Mouse (Mus musculus): Measurements from ENCODE around the gene Mamdc4.
A peak's percentile ranks its signal among the peaks of the same experiment; 100 is the strongest.
"Not testable (repeated sequence)": the region's sequence is repeated elsewhere in the genome, so short reads cannot be mapped to it uniquely, and the experiment has no call there.

The Mamdc4 gene

GRCm38 (mm10) chr2:25560551-25560950, 14.1 kb downstream of the Mamdc4 start:
- DNase-seq (ENCODE audit: low read depth, low spot score), result no peak

GRCm38 (mm10) chr2:25558774-25559173, 15.9 kb downstream of the Mamdc4 start:
- DNase-seq (ENCODE audit: low read depth, low spot score), result no peak

- no peak for DNase-seq (ENCODE audit: low read depth, low spot score)
These were observed 16.7 kb downstream of the Mamdc4 start for GRCm38 (mm10) chr2:25557964-25558360.

DNA sequence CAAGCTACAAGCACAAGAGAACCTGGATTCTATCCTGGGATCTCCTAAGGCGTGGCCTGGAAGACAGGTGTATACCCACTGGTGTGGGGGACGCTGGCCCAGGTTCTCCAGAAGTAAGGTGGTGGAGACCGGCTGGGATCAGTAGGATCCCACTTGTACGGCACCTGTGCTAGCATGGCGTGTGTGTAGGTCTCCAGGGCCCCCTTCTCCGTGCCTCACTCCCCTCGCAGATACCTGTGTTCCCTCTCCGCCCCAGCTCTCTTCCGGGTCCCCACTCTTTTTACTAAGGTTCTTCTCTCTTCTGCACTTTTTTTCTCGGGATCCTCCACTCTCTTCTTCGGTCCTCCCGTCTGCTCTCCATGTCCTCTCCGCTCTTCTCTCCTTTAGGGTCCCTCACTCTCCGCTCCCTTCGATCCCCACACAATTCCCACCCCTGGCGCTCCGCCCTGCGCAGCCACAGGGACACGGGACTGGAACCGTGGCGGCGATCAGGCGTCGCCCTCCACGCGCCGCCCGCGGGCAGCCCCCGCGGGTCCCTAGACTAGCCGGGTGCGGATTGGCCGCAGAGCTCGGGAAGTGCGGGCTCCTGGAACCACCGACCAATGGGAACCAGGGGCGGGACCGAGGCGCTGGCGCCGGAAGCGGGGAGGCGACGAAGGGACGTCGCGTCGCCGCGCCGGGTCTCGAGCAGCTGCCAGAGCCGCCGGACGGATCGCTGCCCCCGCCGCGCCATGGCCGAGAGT, 17.3 kb downstream of the Mamdc4 start, which contains the start of gene Edf1:
Gene Edf1 (plus strand): TSS at position 627 of the 743 bp plus-strand sequence.
- peak; percentile 94 for DNase-seq (ENCODE audit: low read depth, low spot score)

DNA sequence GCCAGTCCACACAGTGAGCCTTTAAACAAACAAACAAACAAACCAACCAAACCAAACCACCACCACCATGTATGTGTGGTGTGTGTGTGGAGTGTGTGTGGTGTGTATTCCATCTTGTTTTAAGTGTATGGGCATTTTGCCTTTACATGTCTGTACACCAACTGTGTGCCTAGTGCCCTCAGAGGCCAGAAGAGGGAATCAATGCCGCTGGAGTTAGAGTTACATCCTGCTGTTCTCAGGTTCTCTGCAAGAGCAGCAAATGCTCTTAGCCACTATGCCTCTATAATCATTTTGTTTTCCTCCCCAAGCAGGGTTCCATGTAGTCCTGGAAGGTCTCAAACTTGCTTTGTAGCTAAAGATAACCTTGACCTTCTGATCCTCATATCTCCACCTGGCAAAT, 18.3 kb downstream of the Mamdc4 start:
- DNase-seq (ENCODE audit: low read depth, low spot score), result no peak

DNA sequence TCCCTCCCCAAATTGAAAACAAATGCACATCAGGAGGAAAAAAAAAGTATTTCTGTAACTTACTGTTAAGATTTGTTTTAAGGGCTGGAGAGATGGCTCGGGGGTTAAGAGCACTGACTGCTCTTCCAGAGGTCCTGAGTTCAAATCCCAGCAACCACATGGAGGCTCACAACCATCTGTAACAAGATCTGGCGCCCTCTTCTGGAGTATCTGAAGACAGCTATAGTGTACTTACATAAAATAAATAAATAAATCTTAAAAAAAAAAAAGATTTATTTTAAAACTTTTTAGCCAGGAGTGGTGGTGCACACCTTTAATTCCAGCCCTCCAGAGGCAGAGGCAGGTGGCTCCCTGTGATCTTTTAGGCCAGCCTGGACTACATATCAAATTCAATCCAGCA, 19.2 kb downstream of the Mamdc4 start:
- not testable (repeated sequence) for DNase-seq (ENCODE audit: low read depth, low spot score)

DNA sequence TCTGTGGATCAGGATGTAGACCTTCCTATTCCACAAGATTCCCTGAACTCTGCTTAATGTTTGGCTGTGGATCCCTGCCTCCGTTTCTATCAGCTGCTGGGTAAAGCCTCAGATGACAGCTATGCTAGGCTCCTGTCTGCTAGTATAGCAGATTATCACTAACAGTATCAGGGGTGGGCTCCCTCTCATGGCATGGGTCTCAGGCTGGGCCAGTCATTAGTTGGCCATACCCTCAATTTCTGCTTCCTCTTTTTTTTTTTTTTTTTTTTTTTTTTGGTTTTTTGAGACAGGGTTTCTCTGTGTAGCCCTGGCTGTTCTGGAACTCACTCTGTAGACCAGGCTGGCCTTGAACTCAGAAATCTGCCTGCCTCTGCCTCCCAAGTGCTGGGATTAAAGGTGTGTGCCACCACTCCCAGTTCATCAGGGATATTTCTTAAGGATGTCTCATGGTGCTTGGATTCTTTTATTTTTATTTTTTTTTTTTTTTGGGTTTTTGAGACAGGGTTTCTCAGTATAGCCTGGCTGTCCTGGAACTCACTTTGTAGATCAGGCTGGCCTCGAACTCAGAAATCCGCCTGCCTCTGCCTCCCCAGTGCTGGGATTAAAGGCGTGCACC, 21.4 kb downstream of the Mamdc4 start:
- DNase-seq (ENCODE audit: low read depth, low spot score), result not testable (repeated sequence)

- DNase-seq (ENCODE audit: low read depth, low spot score), result peak; percentile 54
These were observed 23.5 kb downstream of the Mamdc4 start for GRCm38 (mm10) chr2:25551186-25551585.

DNA sequence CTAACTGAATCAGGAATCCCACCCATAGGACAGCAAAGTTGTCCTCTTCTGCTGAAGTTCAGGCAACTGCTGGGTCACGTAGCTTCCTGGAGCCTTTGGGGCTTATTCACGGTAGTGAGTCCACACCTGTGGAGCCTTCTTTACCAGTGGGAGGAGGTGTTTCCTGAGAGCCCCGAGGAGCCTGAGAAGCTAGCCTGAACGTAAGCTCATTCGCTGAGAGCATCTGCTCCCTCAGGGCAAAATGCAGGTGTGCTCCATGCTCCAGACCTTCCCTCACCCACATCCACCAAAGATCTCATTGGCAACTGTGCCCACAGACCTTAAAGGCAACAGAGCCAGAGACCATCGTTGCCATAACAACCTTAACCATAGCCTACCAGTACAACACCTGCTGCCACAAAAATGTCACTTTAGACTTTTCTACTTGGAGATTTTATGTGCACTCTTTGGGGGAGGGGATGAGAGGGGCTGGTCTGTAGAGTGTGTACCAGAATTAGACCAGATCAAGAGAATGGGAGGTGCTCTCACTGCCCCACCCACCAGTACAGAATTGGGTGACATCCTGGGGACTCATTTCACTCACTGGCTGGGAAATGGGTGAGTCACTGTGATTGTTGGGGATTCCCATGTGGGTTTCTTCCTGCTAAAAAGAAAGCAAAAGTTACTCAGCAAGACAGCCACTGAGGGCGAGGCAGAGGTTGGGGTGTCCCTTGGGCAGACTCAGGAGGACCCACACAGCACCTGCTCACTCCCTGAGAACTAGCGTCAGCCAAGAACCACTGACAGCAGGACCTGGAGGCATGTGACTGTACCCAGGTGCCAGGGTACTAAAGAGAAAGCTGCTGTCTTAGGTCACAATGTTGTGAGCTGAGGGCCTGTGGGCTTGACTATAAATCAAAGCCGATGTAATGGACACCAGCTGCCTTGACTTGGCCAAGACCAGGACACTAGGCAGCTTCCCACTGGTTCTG, 25.3 kb downstream of the Mamdc4 start:
- peak; percentile 79 for DNase-seq (ENCODE audit: low read depth, low spot score)

- peak; percentile 98 for DNase-seq (ENCODE audit: low read depth, low spot score)
These were observed 27.7 kb downstream of the Mamdc4 start, which contains the start of gene Traf2 for GRCm38 (mm10) chr2:25546811-25547491. TSS of gene Traf2 (minus strand) at chr2:25546940.

- DNase-seq (ENCODE audit: low read depth, low spot score), result peak; percentile 57
These were observed 28.4 kb downstream of the Mamdc4 start for GRCm38 (mm10) chr2:25545996-25546810.

DNA sequence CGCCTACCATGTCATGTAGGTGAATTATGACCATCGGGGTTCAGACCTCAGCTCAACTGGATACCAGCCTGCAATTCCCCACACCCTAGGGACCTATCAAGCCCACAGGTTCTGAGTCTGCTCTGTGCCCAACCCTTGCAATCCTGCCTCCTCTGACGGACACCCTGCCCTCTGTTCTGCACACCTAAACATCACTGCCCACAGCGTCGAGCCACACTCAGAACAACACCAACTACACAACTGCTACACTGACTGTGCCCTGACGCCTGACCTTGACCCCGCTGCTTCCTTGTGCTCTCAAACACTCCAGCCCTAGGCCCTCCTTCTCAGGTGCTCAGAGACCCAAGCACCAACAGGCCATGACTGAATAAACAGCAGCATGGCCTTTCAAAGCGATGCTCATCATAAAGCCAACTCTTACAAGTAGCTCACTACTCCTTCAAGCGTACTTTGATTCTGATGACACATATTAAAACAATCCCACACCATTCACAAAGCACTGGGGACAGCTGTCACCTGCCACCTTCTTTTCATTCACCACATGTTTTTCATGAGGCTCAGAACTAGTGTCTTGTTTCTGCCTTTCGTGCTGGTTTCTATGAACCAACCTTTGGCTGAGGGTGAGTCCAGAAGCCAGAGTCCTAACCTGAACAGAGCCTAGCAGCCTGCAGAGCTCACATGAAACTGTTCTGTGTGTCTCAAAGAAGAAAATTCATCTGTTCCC, 32.8 kb downstream of the Mamdc4 start:
- DNase-seq (ENCODE audit: low read depth, low spot score), result no peak

GRCm38 (mm10) chr2:25540541-25540948, 34.1 kb downstream of the Mamdc4 start:
- DNase-seq (ENCODE audit: low read depth, low spot score), result no peak

DNA sequence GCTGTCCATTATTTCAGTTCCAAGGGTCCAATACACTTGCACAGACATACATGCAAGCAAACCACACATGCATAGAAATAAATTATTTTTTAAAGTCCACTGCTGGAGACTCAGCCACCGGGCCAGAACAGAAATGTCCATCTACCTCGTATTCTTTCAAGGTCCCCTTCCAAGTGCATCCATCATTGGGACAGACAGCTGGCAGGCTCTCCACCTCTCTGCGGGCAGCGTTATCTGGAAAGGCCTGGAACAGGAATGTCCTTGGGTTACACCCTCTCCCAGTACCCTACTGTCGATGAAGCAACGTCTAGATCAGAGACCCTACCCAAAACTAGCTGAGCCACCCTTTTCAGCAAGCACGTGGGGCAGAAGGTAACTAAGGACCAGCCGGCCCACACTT, 38.1 kb downstream of the Mamdc4 start:
- DNase-seq (ENCODE audit: low read depth, low spot score), result no peak

DNA sequence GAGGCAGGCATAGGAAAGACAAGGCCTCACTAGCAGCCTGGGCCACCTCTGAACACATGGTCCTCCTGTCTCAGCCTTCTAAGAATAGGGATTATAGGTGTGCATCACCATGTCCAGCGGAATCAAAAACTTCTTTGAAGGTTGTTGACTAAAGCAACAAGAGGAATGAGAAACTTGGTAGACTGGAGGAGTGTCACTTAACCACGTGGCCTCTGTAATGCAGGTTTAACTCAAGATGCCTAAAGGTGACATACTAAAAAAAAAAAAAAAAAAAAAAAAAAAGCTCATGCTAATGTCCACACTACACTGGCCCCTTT, 39.8 kb downstream of the Mamdc4 start:
- DNase-seq (ENCODE audit: low read depth, low spot score), result no peak

DNA sequence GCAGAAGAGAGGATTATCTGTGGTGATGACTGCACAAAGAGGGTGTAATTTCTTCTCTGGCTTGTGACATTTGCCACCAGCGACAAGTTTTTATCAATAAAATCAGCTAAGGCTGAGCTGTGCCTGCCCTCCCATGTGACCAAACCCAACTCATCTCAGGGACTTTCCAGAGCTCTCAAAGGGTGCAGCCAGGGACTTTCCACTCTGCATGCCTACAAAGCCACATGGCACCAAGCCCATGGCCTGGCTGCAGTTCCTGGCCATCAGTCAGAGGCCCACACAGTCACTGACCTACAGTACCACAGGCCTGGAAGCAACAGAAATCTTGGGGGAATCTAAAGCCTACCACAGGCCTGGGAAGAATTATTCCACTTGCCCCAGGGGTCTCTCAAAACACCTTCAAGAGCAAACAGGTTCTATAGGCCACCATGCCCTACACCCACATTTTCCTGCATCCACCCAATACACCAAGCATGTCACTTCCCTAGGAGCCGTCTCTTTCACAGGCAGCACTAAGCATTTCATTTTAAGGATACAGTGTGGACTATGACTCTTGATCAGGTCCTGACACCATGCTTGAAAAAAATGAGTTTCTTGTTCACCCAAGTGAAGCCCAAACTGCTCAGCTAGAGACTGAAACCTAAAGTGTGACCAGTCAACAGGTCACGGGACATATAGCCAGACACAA, 40.3 kb downstream of the Mamdc4 start:
- DNase-seq (ENCODE audit: low read depth, low spot score), result peak; percentile 95

- DNase-seq (ENCODE audit: low read depth, low spot score), result no peak
These were observed 40.9 kb downstream of the Mamdc4 start for GRCm38 (mm10) chr2:25533707-25534106.

- DNase-seq (ENCODE audit: low read depth, low spot score), result peak; percentile 66
These were observed 47.9 kb downstream of the Mamdc4 start for GRCm38 (mm10) chr2:25526510-25527302.
